Mouse (Mus musculus) lung, adult 2 months (tissue): Measurements from ENCODE around the gene Dmrt3.

Source experiments
- CTCF ChIP-seq: fragments of 200-500 bp; IDR thresholded peaks from 2 replicates; pipeline ENCODE4 v1.5.1; 2011; ENCODE audit warnings: mild to moderate bottlenecking, low read length, control low read depth; ENCODE audit not compliant: insufficient read depth
- POLR2A ChIP-seq: fragments of 200-500 bp; IDR thresholded peaks from 2 replicates; pipeline ENCODE4 v1.6.1; 2011; ENCODE audit warnings: low read depth, mild to moderate bottlenecking, control low read depth, low read length, borderline replicate concordance; ENCODE audit errors: extremely low read depth

DNA sequence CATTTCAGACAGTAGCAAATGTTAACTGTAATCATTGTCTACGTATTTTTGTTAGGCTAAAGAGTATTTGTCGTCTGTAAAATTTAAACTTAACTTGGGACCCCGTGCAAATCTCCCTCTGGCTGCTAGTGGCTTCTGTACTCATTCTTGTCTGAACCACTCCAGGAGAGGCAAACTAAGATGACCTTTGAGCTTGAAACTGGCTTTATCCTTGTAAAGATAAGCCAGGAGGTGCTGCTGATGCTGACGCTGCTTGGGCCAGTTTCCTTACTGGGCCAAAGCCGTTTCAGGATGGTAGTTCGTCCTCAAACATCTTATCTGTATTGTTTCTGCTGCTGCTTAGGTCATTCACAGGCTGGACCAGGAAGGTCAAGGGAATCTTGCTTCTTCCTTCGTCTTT is 40.3 kb upstream of the Dmrt3 start:
- no peak for TF ChIP-seq CTCF
- TF ChIP-seq POLR2A, result no peak
